8 mouse cellular contexts compared by ENCODE assay signal in the genomic region with DNA sequence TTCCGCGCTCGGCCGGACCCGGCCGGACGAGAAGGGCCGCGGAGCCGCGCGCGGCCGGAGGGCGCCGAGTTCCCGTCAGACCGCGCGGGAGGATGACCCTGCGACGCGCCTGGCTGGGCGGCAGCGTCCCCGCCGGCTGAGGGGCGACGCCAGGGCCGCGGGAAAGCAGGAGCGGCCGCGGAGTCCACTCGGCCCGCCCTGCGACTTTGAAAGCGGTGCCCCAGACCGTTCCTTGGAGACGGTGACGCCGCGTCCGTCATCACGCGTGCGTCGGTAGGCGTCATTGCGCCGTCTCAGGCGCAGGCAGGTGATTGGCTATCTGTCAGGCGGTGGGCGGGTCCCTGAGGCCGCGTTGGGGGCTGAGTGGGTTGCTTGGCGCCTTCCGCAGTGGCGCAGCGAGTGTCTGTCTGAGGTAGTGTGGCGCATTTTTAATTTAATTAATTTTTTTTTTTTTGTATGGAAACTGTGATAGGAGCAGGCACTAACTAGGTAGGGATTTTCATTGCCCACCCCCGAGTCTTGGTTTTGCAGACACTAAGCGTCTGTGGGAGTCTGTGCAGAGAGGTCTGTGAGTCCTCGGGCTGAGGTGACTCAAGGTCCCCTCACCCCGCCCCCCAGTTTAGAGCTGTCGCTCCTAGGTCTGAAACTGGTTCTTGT. TPM values are rescaled to one million over a fixed set of nuclear protein-coding genes. Genes with fewer than 3 reads are reported as not detected.
DNase-seq lines count a peak whose midpoint lies in the region; ATAC-seq and TF ChIP-seq lines count a peak whose summit lies in the region.

A gene (minus strand): TSS at position 237 of the 657 bp plus-strand sequence.
A gene (plus strand): TSS at position 334 of the 657 bp plus-strand sequence.

- peak; percentile 100 for ATAC-seq in embryonic facial prominence, embryonic 14.5 days (ENCODE audit: low read depth)
- peak; percentile 99 for ATAC-seq in limb, embryonic 13.5 days (ENCODE audit: low FRiP score, low read depth)
- peak; percentile 100 for ATAC-seq in midbrain, embryonic 16.5 days

- peak; percentile 89 for TF ChIP-seq POLR2A in heart, adult 2 months (IDR thresholded peaks at IDR 0.05; ENCODE audit: insufficient read depth, low read depth, low read length)

- peak within 1 kb of the TSS; percentile 81 for H3K4me3 ChIP-seq in embryonic facial prominence, embryonic 14.5 days (ENCODE audit: low read depth, low read length)
- H3K4me3 ChIP-seq in heart, adult 2 months = peak within 1 kb of the TSS; percentile 75
- H3K4me3 ChIP-seq in limb, embryonic 13.5 days = peak within 1 kb of the TSS; percentile 79
- H3K4me3 ChIP-seq in midbrain, embryonic 16.5 days (ENCODE audit: low read depth, low read length) = peak within 1 kb of the TSS; percentile 85

- under 1% methylated on average over 33 of the region's 66 CpGs for WGBS in embryonic facial prominence, embryonic 14.5 days
- WGBS in heart, adult 2 months = under 1% methylated on average over 66 of the region's 66 CpGs
- under 1% methylated on average over 66 of the region's 66 CpGs for WGBS in limb, embryonic 13.5 days
- WGBS in midbrain, embryonic 16.5 days = under 1% methylated on average over 63 of the region's 66 CpGs

- no peaks in the 10 kb centered on the region for H3K27me3 ChIP-seq in embryonic facial prominence, embryonic 14.5 days (replicated peaks; ENCODE audit: control insufficient read depth, insufficient read depth, low read length)
- no peaks in the 10 kb centered on the region for H3K27me3 ChIP-seq in heart, adult 2 months (ENCODE audit: control insufficient read depth, insufficient read depth, low read length)
- H3K27me3 ChIP-seq in limb, embryonic 13.5 days = no peaks in the 10 kb centered on the region
- H3K27me3 ChIP-seq in midbrain, embryonic 16.5 days (ENCODE audit: control insufficient read depth, insufficient read depth, low read depth, low read length) = no peaks in the 10 kb centered on the region

- H3K27ac ChIP-seq in embryonic facial prominence, embryonic 14.5 days (replicated peaks; ENCODE audit: low read depth, low read length) = peak within 1 kb of the TSS; percentile 95
- peak within 1 kb of the TSS; percentile 85 for H3K27ac ChIP-seq in heart, adult 2 months
- peak within 1 kb of the TSS; percentile 93 for H3K27ac ChIP-seq in limb, embryonic 13.5 days
- peak within 1 kb of the TSS; percentile 94 for H3K27ac ChIP-seq in midbrain, embryonic 16.5 days (ENCODE audit: low read length)

- intact Hi-C loops in heart, adult 2 months (cut with DNase I) = loop anchor here (5.0 to 10.0 kb wide), 4 partner anchors 138 to 660 kb away; a partner anchor contains a TSS

- no peaks in the 10 kb centered on the region for H3K9me3 ChIP-seq in embryonic facial prominence, embryonic 14.5 days (ENCODE audit: control insufficient read depth, low read length)
- no peaks in the 10 kb centered on the region for H3K9me3 ChIP-seq in limb, embryonic 13.5 days
- H3K9me3 ChIP-seq in midbrain, embryonic 16.5 days (replicated peaks; ENCODE audit: control insufficient read depth, low read length, poor library complexity, severe bottlenecking) = no peaks in the 10 kb centered on the region

- TF ChIP-seq EP300 in heart, adult 2 months (IDR thresholded peaks at IDR 0.05; ENCODE audit: insufficient read depth, low read depth, low read length) = peak; percentile 58; the same call in 1 of the 2 replicates

- no peaks in the 10 kb centered on the region for H3K36me3 ChIP-seq in embryonic facial prominence, embryonic 14.5 days (ENCODE audit: control insufficient read depth, insufficient read depth, low read length)
- peaks cover 5% of the 10 kb centered on the region; the same call in 1 of the 2 replicates for H3K36me3 ChIP-seq in heart, adult 2 months (ENCODE audit: control insufficient read depth, insufficient read depth, low read length)
- H3K36me3 ChIP-seq in limb, embryonic 13.5 days = no peaks in the 10 kb centered on the region
- no peaks in the 10 kb centered on the region for H3K36me3 ChIP-seq in midbrain, embryonic 16.5 days (ENCODE audit: control insufficient read depth, insufficient read depth, low read length)

- peak within 1 kb of the TSS; percentile 85 for H3K9ac ChIP-seq in embryonic facial prominence, embryonic 14.5 days (ENCODE audit: low read depth, low read length)
- H3K9ac ChIP-seq in heart, adult 2 months (ENCODE audit: low read depth, low read length) = peak within 1 kb of the TSS; percentile 70
- peak within 1 kb of the TSS; percentile 90 for H3K9ac ChIP-seq in limb, embryonic 13.5 days
- peak within 1 kb of the TSS; percentile 88 for H3K9ac ChIP-seq in midbrain, embryonic 16.5 days (ENCODE audit: low read depth, low read length)

- H3K4me1 ChIP-seq in embryonic facial prominence, embryonic 14.5 days (ENCODE audit: control insufficient read depth, insufficient read depth, low read length) = peaks cover 13% of the 10 kb centered on the region
- H3K4me1 ChIP-seq in heart, adult 2 months (ENCODE audit: control insufficient read depth, insufficient read depth, low read length) = peaks cover 3% of the 10 kb centered on the region; the same call in 1 of the 2 replicates
- peaks cover 16% of the 10 kb centered on the region for H3K4me1 ChIP-seq in limb, embryonic 13.5 days
- peaks cover 21% of the 10 kb centered on the region for H3K4me1 ChIP-seq in midbrain, embryonic 16.5 days (ENCODE audit: control insufficient read depth, insufficient read depth, low read length)

- TF ChIP-seq CTCF in heart, adult 2 months (IDR thresholded peaks at IDR 0.05) = peak; percentile 48

- H3K4me2 ChIP-seq in embryonic facial prominence, embryonic 14.5 days (ENCODE audit: low read depth, low read length) = peak within 1 kb of the TSS; percentile 78
- peak within 1 kb of the TSS; percentile 77 for H3K4me2 ChIP-seq in limb, embryonic 13.5 days (replicated peaks)
- H3K4me2 ChIP-seq in midbrain, embryonic 16.5 days (ENCODE audit: low read length) = peak within 1 kb of the TSS; percentile 91

- DNase-seq in 3T3-L1 (ENCODE audit: low read depth, low spot score) = peak; percentile 96
- peak; percentile 90 to 92 for DNase-seq in adrenal gland, postnatal 4 days (ENCODE audit: low spot score in 2 of 2)
- peak; percentile 98 for DNase-seq in embryonic facial prominence, embryonic 14.5 days (ENCODE audit: low spot score)
- DNase-seq in heart, adult 2 months = peak; percentile 98
- peak; percentile 96 for DNase-seq in kidney, adult 8-10 months
- peak; percentile 91 to 96 for DNase-seq in spleen, postnatal 10 days (ENCODE audit: low spot score in 2 of 2)

- no peaks in the 10 kb centered on the region; the same call in 1 of the 2 replicates for H3K79me2 ChIP-seq in heart, adult 2 months (replicated peaks; ENCODE audit: control insufficient read depth, insufficient read depth, low read length)

RNA-seq across cellular contexts. Expression of the first gene that starts in this region (rescaled TPM):
- 10 to 100 TPM; 18.7 to 19.2 TPM for total RNA-seq in adrenal gland, postnatal 4 days (2021)
- 17.5 and 19.3 TPM in 2 replicates for polyA plus RNA-seq in embryonic facial prominence, embryonic 14.5 days (2014; fragmentation: Nextera tagmentation; extraction: Ambion mirVana)
- 1 to 10 TPM; 5.2 to 7.1 TPM for total RNA-seq in heart, adult 2 months (2021)
- polyA plus RNA-seq in heart, adult 2 months (2012; rRNA removed) = 3.0 and 3.3 TPM in 2 replicates
- 24.5 and 27.3 TPM in 2 replicates for polyA plus RNA-seq in limb, embryonic 13.5 days (2015; fragmentation: Nextera tagmentation; extraction: Ambion mirVana)
- polyA plus RNA-seq in midbrain, embryonic 16.5 days (2015; fragmentation: Nextera tagmentation; extraction: Ambion mirVana) = 17.1 and 18.8 TPM in 2 replicates

RNA-seq across cellular contexts. Expression of the second gene that starts in this region (rescaled TPM):
- total RNA-seq in adrenal gland, postnatal 4 days (2021) = 10 to 100 TPM; 17.6 to 19.2 TPM
- polyA plus RNA-seq in embryonic facial prominence, embryonic 14.5 days (2014; fragmentation: Nextera tagmentation; extraction: Ambion mirVana) = 13.0 and 14.2 TPM in 2 replicates
- 10 to 100 TPM; 10.2 to 11.9 TPM for total RNA-seq in heart, adult 2 months (2021)
- polyA plus RNA-seq in heart, adult 2 months (2012; rRNA removed) = 3.1 and 6.9 TPM in 2 replicates
- 17.4 and 18.4 TPM in 2 replicates for polyA plus RNA-seq in limb, embryonic 13.5 days (2015; fragmentation: Nextera tagmentation; extraction: Ambion mirVana)
- 8.2 and 9.8 TPM in 2 replicates for polyA plus RNA-seq in midbrain, embryonic 16.5 days (2015; fragmentation: Nextera tagmentation; extraction: Ambion mirVana)

Comparison
In these comparisons a context has a peak if more than half of its experiments do, and no peak if none do; other contexts are left out.
1. Peak in every context shown above with its lines: DNase-seq, ATAC-seq, H3K4me3 ChIP-seq and H3K27ac ChIP-seq.